Mouse (Mus musculus) neutrophil, adult 83 days (primary cell): Measurements from ENCODE around the gene Adgrf2. TPM values are rescaled to one million over a fixed set of nuclear protein-coding genes. Genes with fewer than 3 reads are reported as not detected.

Source experiments
- total RNA-seq, 2 experiments: library from RNA; stranded (reverse); gene quantifications; one replicate each; pipeline ENCODE4 v1.2.4; 2023

The Adgrf2 gene
- total RNA-seq: not detected

DNA sequence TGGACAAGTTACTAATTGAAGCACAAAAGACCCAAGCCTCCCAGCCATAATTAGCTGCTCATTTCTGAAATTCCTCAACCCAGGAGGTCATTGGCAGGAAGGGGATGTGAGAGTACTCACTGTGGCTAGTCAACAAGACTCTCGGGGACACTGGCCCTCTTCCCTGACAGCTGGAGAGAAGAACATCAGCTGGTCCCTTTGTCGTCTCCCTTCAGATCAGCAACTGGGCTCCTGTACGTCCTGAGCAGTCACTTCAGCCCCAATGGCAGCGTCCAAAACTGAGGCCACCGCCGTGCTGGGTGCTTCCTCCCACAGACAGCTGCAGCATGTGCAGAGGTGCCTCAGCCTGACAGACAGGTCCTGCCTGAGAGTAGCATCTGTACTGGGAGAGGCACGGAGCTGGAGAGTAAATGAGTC lies at the start of gene Adgrf2:
Adgrf2 (minus strand) TSS at position 379 of the 417 bp plus-strand sequence.

GRCm38 (mm10) chr17:42692136-42692535 lies 49.8 kb downstream of the Adgrf2 start, which contains the start of gene Adgrf4:
Gene Adgrf4, minus strand, starts transcription at chr17:42692284.

Other genes with a start within 250 kb of the Adgrf2 start
- gene Opn5, start 130.8 kb downstream of the Adgrf2 start, total RNA-seq: not detected
- gene Adgrf4, start 49.9 kb downstream of the Adgrf2 start, total RNA-seq: not detected
- 10 to 100 TPM; 21.1 to 22.7 TPM for gene Cd2ap, start 134.5 kb upstream of the Adgrf2 start, total RNA-seq